Mouse (Mus musculus): ENCODE data around the gene Rbpms2. TPM values are rescaled to one million over a fixed set of nuclear protein-coding genes. Genes with fewer than 3 reads are reported as not detected.

Rbpms2 gene
- total RNA-seq (2021): 1 to 10 TPM; 2.4 to 4.0 TPM
- long read RNA-seq, experiment 1, partial matches to known transcripts: 0 of 4 reads
- long read RNA-seq, experiment 1, other reads (novel, unspliced or antisense): 1 of 4 reads
- long read RNA-seq, experiment 2, partial matches to known transcripts: 1 of 1 reads
- long read RNA-seq, experiment 2, other reads (novel, unspliced or antisense): 0 of 1 reads

- peak; percentile 15 for DNase-seq
Observed at GRCm38 (mm10) chr9:65629025-65629766, at the start of gene Rbpms2. Rbpms2 (plus strand) TSS chr9:65629648.

- DNase-seq: peak; percentile 94
Observed at GRCm38 (mm10) chr9:65579781-65580371, 49.6 kb upstream of the Rbpms2 start, which contains the start of gene Plekho2. Plekho2 (minus strand) TSS chr9:65580040.

GRCm38 (mm10) chr9:65580401-65581256, 48.8 kb upstream of the Rbpms2 start:
- peak; percentile 76 for DNase-seq

GRCm38 (mm10) chr9:65583045-65583444, 46.4 kb upstream of the Rbpms2 start:
- DNase-seq: no peak

- peak; percentile 76 for DNase-seq
Observed at GRCm38 (mm10) chr9:65586406-65587269, 42.8 kb upstream of the Rbpms2 start, which contains the start of gene Pif1. Pif1 (plus strand) TSS chr9:65587160.

GRCm38 (mm10) chr9:65587270-65587572, 42.2 kb upstream of the Rbpms2 start:
- no peak for DNase-seq

- peak; percentile 39 for DNase-seq
Observed at GRCm38 (mm10) chr9:65587573-65588358, 41.7 kb upstream of the Rbpms2 start.

GRCm38 (mm10) chr9:65589091-65589490, 40.4 kb upstream of the Rbpms2 start:
- no peak for DNase-seq

- no peak for DNase-seq
Observed at GRCm38 (mm10) chr9:65592721-65593120, 36.7 kb upstream of the Rbpms2 start.

GRCm38 (mm10) chr9:65593596-65593995, 35.9 kb upstream of the Rbpms2 start:
- DNase-seq: no peak

GRCm38 (mm10) chr9:65598765-65599249, 30.6 kb upstream of the Rbpms2 start:
- peak; percentile 43 for DNase-seq

GRCm38 (mm10) chr9:65600951-65601350, 28.5 kb upstream of the Rbpms2 start:
- no peak for DNase-seq

GRCm38 (mm10) chr9:65603401-65604102, 25.9 kb upstream of the Rbpms2 start:
- DNase-seq: no peak

- peak; percentile 48 for DNase-seq
Observed at GRCm38 (mm10) chr9:65605471-65606136, 23.8 kb upstream of the Rbpms2 start.

- no peak for DNase-seq
Observed at GRCm38 (mm10) chr9:65606321-65607109, 22.9 kb upstream of the Rbpms2 start.

GRCm38 (mm10) chr9:65607120-65607519, 22.3 kb upstream of the Rbpms2 start:
- no peak for DNase-seq

GRCm38 (mm10) chr9:65611969-65612486, 17.4 kb upstream of the Rbpms2 start:
- no peak for DNase-seq

- no peak for DNase-seq
Observed at GRCm38 (mm10) chr9:65613098-65613497, 16.4 kb upstream of the Rbpms2 start.

All from gastrocnemius, postnatal 10 days (tissue).